Mouse (Mus musculus): ENCODE measurements around the gene Acap2.

Gene Acap2

GRCm38 (mm10) chr16:31077396-31077795 is 123.6 kb downstream of the Acap2 start:
- no peak for DNase-seq

DNA sequence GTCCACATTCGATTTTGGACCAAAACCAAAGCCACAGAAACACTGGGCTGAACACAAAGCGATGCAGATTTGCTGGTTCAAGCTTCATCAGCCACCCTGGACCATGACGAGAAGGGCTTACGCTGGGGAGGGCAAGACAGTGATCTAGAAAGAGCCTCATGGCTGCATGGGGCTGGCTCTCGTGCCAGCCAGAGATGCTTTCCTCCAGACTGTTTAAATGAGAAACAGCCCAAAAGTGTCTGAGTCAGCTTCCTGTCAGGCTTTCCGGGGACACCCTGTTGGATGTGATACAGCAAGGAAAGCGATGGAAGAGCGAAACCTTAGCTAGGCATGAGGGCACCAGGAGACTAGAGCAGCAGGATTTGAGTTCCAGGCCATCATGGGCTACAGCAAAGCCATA is 124.6 kb downstream of the Acap2 start:
- no peak for DNase-seq

GRCm38 (mm10) chr16:31074324-31074908 is 126.6 kb downstream of the Acap2 start:
- DNase-seq, result no peak

DNA sequence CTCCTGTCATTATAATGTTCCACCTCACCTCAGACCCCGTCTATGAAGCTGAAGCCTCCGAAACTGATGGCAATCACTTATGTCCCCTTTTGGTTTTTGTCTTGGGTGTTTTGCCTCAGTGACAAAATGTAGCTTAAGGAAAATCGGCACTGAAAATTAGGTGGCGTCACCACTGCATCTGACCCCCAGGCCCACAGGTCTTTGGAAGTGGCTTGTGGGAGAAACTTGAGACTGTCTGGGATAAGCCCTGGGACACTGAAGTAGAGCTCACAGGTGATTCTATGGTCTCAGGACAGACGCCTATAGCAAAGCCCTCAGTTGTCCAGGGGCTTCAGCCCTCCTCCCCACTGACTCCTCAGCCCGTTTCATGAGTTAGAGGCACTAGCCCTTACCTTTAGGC is 129.3 kb downstream of the Acap2 start:
- no peak for DNase-seq

DNA sequence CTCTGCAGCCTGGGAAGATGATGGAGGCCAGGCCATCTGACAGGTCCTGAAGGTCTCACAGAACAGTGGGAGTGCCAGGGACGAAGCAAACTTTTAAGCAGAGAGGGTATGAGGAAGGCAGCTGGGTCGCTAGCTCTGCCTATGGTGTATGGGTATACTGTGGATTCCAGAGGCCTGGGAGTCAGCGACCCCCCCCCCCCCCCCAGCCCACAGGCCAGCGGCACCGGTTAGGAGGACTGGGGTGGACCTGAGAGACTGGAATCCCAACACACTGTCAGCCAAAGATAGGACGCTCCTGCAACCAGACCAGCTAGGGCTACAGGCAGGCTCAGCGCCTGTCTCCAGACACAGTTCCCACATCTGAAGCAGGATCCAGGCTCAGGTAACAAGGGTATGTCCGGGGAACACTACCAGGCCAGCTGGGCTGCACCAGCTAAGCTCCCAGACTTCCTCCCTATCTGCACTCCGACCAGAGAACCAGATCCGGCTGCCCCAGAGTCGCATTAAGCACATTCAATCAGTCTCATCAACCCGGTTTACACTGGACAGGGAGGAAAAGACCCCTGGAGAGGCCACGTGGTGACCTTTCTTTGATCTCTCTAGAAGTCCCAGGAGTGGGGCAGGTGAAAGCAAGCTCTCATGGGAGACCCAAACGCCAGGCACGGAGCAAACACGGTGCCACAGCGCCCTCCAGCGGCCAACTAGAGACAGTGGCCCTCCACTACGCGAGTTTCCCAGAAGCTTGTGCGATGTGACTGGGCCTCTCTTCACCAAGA is 130.5 kb downstream of the Acap2 start:
- peak; percentile 91 for DNase-seq

DNA sequence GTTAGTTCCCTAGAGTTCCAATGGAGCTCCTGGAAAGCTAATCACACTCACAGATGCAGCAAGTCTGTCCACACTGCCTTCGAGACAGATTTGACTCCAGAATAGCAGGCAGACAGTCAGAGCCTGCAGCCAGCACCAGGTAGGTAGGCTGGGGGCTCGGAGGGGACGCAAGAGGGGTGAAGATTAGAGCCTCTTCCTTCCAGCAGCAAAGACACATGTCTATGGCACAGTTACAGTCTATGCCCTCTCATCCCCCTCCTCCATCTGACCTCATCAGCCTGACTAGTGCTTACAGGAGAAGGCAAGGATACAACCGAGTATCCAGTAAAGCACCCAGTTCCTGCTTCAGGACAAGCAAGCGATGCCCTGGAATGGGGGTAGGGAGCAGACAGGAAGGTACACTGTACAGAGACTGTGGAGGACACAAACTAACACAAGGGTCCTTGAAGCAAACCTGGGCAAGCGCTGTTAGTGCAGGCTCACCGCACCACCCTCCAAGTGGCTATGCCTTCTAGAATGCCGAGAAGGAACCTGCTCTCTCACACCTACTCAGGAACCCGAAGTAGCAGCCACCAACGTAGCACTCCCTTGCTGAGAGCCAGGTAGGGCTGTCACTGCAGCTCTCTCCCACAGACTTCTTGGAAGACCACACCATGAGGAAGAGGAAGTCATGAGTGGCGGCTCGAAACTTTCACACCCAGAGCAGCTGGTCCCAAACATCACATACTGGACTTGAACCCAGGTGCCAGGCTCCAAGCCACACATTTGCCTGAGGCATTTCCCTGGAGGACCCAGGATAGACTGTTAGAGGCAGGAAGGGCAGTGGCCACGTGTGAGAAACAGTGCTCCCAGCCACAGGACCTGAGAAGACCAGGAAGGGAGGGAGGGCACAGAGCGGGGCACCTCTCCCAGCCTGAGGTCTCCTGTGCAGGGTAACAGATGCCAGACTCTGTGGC is 131.6 kb downstream of the Acap2 start:
- DNase-seq, result no peak

DNA sequence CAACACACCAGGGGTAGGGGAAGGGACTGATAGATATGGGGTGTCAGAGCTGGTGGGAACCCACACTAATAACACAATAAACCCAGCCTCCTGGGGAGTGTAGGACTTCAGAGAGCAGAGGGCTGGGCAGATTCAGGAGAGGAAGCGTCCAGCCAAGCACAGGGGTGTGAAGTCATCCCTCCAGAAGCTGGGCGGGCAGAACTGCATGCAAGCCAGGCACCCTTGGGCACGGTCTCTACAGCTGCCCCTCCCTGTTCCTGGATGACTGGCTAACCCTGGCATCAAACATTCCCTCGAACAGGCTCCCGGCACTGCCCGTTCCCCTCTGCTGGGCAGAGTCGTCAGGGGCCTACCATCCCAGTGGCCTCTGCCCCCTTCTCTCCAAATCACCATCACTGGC is 132.8 kb downstream of the Acap2 start:
- no peak for DNase-seq

DNA sequence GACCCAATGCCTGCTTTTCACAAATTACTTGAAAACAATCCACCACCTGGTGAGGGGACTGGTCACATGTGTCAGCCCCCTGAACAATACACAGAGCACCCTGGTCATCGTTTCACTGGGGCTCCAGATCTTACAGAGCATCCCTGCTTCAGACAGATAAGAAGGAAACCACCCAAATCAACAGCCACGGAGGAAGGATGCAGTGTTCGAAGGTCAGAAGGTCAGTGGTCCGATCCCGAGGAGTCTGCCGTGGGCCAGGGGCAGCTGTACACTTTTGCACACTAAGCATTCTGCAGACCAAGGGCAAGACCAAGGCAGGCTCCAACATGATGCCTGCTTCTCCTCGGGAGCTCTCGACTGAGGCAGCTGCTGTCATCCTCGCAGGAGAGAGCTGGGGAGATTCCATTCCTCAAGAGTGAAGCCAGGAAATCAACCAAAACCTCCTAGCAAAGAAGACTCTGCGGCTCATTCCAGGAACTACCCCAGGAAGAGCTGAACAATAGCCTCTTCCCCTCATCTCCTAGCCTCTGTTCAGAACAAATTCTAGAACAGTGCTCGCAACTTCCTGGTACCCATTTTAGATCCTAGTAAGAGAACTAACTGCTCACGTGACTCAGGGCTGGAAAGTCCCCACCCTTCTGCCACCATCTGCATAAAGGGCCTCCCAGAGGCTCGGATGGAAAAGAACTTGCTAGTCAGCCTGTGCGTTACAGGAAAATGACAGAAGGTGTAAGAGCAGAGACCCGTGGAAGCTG is 134.5 kb downstream of the Acap2 start:
- no peak for DNase-seq

DNA sequence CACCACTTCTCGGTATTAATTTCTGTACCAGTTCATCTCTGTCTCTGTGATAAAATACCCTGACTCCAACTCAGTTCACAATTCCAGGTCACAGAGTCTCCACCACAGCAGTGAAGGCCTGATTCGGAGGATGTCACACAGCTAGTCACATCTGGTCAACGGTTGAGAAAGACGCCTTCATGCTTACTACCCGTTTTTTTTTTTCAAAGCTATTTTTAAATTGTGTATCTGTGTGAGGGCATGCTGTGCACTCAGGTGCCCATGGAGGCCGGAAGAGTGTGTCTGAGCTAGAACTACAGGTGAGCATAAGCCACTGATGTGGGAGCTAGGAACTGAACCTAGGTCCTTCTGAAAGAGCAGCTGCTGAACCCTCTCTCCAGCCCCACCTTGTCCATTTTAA is 136.3 kb downstream of the Acap2 start:
- DNase-seq, result no peak

DNA sequence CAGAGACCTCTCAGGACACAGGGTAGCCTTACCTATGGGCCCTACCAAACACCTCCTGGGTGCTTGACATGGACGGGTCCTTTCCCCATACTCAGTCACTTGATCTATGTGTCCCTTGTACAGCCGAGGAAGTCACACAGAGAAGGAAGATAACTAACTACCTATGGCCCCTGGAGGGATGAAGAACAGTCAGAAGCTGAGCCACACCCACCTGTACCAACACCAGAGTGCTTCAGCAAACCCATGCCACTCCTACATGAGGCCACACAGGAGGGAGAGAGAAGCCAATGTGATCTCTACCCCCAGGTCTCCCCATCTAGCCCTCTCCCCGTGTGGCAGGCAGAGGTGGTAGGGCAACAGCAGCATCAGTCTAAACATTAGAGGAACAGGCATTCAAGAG is 138.1 kb downstream of the Acap2 start:
- no peak for DNase-seq

- DNase-seq, result peak; percentile 62
Observed at GRCm38 (mm10) chr16:31061246-31061880, 139.7 kb downstream of the Acap2 start.

DNA sequence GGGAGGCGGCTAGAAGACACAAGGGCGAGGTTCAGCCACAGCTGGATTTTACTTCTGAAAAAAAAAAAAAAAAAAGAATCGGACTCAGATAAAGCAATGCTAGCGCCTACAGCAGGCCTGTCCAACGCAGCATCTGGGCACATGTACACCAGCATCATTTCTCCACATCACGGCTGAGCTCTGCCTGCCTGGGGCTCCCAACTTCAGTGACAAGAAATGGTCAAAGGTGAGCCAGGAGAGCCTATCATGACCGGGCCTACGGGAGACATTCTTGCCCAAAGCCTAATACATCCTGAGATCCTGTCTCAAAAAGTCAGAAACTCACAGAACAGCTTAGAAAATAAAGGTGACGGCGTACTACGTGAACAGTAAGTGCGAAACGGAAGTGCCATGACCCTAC is 140.3 kb downstream of the Acap2 start:
- DNase-seq, result no peak

DNA sequence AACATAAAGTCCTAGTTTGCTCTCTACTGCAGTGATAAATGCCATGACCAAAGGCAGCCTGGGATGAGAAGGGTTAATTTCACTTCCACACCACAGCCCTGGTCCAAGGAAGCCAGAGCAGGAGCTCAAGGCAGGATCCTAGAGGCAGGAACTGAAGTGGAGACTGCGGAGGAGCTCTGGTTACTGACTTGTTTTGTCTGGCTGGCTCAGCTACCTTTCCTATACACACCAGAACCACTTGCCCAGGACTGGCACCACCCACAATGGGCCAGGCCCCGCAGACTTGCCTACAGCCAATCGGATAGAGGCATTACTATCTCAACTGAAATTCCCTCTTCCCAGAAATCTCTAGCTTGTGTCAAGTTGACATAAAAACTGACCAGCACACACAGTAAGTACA is 140.8 kb downstream of the Acap2 start:
- no peak for DNase-seq

DNA sequence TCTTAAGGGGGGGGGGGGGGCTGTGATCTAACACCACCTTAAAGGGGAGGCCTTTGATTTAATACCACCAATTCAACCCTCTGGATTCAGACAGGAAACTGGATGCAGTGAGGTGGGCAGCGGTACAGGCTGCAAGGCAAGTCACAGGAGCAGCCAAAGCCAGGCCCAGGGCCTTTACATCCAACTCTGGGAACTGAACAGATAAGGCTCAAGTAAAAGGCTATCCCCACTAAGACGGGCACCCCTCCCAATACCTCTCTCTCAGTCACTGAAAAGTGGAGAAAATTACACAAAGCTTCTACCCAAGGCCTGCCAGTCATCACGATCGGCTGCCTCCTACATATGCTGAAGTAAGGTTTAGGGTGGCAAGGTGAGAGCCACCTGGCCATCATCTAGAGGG is 141.3 kb downstream of the Acap2 start:
- no peak for DNase-seq

- no peak for DNase-seq
Observed at GRCm38 (mm10) chr16:31052812-31053211, 148.2 kb downstream of the Acap2 start.

DNA sequence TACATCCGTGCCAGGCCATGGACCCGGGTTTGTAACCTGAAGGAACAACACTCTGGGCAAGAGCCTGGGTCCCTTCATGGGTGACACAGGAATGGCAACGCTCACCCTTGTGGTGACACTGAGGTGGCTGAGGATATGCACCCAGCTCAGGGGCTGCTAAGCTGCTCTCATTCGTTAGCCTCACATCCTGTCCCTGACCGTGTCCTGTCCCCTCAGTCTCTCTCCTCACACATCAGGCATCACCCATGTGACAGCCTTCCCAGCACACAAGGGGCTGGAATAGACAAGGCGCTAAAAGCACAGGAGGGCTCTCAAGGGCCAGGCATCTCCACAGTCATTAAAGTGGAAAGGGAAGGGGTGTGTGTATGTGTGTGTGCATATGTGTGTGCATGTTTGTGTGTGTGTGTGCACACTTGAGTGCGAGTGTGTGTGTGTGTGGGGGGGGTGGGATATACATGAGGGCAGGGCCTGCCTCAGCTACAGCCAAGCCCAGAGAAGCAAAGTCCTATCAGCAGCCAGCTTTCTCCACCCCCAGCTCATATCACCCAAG is 148.8 kb downstream of the Acap2 start:
- no peak for DNase-seq

DNA sequence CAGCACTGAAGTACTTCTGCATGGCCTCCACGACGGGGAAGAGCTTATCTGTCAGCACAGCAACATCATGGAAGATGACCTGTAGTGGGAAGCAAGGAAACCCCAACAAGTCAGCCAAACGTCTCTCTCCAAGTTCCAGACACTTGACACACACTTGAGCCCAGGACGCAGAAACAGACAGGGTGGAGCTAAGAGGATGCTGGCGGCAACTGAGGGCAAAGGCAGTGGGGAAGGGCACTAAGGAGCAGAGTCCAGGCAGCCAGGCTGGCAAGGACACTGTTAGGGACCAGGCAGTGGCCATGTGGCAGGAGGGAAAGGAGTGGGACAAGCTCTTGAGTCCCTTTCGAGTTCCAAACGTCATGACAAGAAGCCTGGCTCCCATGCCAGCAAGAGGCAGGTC is 150.3 kb downstream of the Acap2 start:
- DNase-seq, result no peak

DNA sequence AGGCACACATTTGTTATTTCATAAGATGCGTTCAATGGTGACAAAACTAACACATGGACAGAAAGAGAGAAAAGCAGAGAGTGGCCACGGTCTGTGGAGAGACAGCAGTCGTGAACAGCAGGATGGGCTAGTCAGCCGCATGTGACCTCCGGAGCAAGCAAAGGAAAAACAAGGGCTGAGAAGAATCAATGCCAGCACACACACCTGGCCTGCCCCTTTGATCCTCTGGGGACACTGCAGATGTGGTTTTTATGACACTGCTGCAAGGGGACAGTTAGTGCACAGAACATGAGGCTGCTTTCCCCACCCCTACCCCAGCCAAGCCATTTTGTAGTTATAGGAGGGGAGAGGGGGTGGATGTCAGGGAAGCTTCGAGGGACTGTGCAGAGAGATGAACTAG is 152.9 kb downstream of the Acap2 start:
- DNase-seq, result no peak

DNA sequence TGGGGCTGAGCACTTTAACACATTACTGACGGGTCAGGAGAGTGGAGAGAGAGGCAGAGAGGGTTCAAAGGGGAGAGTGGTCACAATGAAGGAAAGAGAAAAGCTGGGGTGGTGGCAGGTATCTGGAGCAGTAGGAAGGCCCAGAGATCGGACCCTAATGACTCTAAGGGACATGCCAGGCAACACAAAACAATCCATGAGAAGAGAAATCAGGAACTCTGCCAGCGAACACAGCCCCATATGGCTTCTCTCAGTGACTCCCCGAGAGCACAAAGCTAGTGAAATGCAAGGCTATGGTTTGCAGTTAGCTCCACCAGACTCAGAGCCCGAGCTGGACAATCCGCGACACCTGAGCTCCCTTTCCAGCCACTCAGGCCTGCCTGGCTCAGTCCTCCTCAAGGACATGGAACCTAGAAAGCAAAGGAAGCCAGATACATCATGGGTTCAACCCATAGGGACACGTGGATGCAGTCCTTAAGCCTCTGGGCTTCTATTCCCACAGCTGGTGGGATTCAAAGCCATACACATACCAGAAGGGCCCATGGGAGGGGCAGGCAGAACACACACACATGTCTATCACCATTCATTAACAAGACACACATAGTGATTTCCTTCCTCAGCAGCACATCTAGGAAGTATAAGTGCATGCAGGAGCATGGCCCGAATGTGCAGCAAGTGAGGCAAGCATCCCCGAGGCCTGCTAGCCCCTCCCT is 153.7 kb downstream of the Acap2 start:
- no peak for DNase-seq

DNA sequence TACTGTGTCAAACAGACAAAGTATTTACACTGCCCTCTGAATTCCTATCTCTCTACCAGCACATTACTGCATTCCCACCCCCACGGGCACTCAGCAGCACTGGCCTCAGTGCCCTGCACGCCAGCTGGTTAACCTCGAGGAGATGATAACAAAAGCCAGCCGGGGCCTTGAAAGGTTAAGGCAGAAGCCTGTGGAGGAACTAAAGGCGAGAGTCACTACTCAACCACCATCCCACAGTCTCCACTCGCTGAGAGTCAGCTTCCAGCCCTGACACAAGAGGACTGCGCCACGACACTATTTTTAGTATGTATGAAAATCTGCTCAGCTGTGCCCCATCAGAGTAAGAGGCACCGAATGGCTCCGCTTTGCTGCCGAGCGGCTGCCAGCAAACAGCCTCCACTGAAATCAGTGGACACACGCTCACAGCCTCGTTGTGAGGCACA is 154.8 kb downstream of the Acap2 start:
- DNase-seq, result no peak

- DNase-seq, result no peak
Observed at GRCm38 (mm10) chr16:31045211-31045610, 155.8 kb downstream of the Acap2 start.
